Mouse (Mus musculus) testis, adult 2 months (tissue): Measurements from ENCODE around the gene Hira. TPM values are rescaled to one million over a fixed set of nuclear protein-coding genes. Genes with fewer than 3 reads are reported as not detected.
"Not testable (repeated sequence)": the region's sequence is repeated elsewhere in the genome, so short reads cannot be mapped to it uniquely, and the experiment has no call there.

ENCODE experiments used
- H3K27ac ChIP-seq: fragments of 200-500 bp; 2 replicates; pipeline ENCODE4 v1.5.1; 2012; ENCODE audit warnings: low read depth, low read length; ENCODE audit not compliant: control insufficient read depth, insufficient read depth
- H3K27me3 ChIP-seq: fragments of 200-500 bp; 2 replicates; pipeline ENCODE4 v1.6.1; 2012; ENCODE audit warnings: mild to moderate bottlenecking, low read length, moderate library complexity; ENCODE audit not compliant: control insufficient read depth, insufficient read depth
- H3K36me3 ChIP-seq: fragments of 200-500 bp; 2 replicates; pipeline ENCODE4 v1.6.1; 2012; ENCODE audit warnings: mild to moderate bottlenecking, low read length; ENCODE audit not compliant: control insufficient read depth, insufficient read depth
- H3K4me1 ChIP-seq: fragments of 200-500 bp; 2 replicates; pipeline ENCODE4 v1.6.1; 2012; ENCODE audit warnings: low read length; ENCODE audit not compliant: control insufficient read depth, insufficient read depth
- H3K4me3 ChIP-seq: fragments of 200-500 bp; 2 replicates; pipeline ENCODE4 v1.5.1; 2012; ENCODE audit warnings: low read depth, mild to moderate bottlenecking, low read length, moderate library complexity, mixed read lengths; ENCODE audit not compliant: control insufficient read depth
- CTCF ChIP-seq: fragments of 200-500 bp; IDR thresholded peaks from 2 replicates; pipeline ENCODE4 v1.5.1; 2012; ENCODE audit warnings: low read depth, mild to moderate bottlenecking, inconsistent platforms, low read length, moderate library complexity; ENCODE audit not compliant: control insufficient read depth, insufficient read depth, insufficient replicate concordance
- POLR2A ChIP-seq: fragments of 200-500 bp; IDR thresholded peaks from 2 replicates; pipeline ENCODE4 v1.6.1; 2012; ENCODE audit warnings: low read depth, mild to moderate bottlenecking, inconsistent platforms, low read length, moderate library complexity; ENCODE audit not compliant: control insufficient read depth
- polyA plus RNA-seq: library from polyadenylated mRNA; depleted of rRNA; stranded (reverse); fragments of >200 nt; gene quantifications from 2 replicates; pipeline ENCODE4 v1.2.3, GENCODE M21; 2012

Hira gene
- polyA plus RNA-seq, 1 experiment, result 16.5 TPM

DNA sequence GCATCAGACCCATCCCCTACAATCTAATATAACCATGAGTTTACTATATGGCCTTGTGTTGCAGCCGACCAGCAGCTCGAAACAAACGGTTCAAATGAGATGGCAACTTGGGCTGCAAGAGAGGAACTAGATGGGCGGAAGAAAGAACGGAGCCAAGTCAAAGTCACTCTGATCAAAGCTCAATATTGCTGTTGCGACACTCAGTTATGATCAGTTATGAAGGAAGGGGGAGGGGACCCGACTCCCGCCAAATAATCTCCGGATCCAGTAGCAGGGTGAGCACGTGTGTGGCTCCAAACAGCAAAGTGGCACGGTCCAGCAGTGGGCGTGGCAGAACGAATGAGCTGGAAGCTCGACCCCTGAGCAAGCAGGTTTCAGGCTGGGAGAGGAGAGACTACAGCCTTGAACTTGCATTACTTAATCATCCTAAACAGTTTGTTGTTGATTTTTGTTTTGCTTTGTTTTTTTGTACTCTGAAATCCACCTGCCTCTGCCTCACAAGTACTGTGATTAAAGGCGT is 30.5 kb upstream of the Hira start:
- Histone ChIP-seq H3K27ac (no peak overlapping the region), H3K27me3 (no peaks in the 10 kb centered on the region), H3K4me3 (no peak overlapping the region), H3K4me1 (no peaks in the 10 kb centered on the region), H3K36me3 (no peaks in the 10 kb centered on the region)
- TF ChIP-seq POLR2A (no peak), CTCF (no peak)

DNA sequence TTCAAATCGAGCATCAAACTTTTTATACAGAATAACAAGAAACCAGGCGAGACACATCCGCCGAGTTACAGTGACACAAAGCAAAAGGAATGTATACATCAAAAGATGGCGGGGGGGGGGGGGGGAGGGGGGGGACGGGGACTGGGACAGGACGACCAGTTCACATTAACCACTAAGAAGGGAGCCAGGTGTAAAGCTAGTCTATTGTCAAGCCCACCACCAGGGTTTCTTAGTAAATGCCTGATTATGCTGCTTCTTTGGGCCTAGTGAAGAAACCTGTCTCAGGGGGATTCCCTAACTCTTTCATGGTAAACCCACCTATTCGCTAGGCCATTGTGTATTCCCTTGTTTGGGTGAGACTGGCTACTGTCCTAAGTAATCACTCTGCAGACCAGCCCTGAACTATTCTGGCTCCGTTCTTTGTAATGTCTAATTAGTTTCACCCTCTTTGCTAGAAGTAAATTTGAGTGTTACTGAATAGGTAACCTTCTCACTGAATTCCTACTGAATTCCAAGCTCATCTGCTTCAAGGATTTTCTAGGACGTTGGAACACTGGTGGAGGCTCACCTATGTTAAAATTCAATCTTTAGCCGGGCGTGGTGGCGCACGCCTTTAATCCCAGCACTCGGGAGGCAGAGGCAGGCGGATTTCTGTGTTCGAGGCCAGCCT is 27.2 kb upstream of the Hira start:
- H3K27ac ChIP-seq, H3K4me3 ChIP-seq, H3K4me1 ChIP-seq, H3K27me3 ChIP-seq, H3K36me3 ChIP-seq: not testable (repeated sequence)

DNA sequence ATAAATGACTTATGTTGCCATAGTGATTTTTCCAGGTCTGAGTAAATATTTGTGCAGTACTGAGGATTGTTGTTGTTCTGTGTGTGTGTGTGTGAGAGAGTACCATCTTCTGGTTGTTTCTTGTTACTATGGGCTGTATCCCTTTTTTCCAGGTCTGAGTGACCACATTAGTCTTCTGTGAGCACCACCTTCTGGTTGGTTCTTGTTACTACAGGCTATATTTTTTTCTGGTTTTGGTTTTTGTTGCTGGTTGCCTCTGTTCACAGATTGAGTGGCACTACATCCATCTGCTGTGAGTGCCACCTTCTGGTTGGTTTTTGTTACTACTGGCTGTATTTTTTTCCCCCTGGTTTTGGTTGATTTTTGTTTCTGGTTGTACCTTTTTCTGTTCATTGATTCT is 18.3 kb upstream of the Hira start:
- Histone ChIP-seq H3K27ac (no peak overlapping the region), H3K27me3 (no peaks in the 10 kb centered on the region), H3K36me3 (no peaks in the 10 kb centered on the region), H3K4me1 (no peaks in the 10 kb centered on the region), H3K4me3 (no peak overlapping the region)
- TF ChIP-seq CTCF (no peak), POLR2A (no peak)

DNA sequence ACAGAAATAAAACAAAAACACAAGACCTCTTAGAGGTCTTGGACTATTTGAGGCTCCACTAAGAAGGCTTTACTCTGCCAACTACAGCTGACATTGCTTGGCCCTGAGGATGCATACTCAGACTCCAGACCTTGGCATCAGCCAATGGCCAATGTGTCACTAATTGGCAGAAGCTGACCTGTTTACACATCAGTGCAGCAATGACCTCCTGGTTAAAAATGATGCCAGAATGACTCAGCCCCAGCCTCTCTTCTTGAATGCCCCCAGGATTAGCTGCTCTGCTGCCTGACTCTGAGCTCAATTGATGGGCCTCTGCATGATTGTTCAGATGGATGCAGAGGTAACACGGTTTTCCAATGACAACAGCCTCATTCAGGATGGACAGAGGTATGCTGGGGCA is 16.7 kb upstream of the Hira start:
- no peak overlapping the region for H3K4me3 ChIP-seq
- no peaks in the 10 kb centered on the region for H3K4me1 ChIP-seq
- H3K36me3 ChIP-seq, result no peaks in the 10 kb centered on the region
- no peak overlapping the region for H3K27ac ChIP-seq
- TF ChIP-seq CTCF (no peak), POLR2A (no peak)
- no peaks in the 10 kb centered on the region for H3K27me3 ChIP-seq

DNA sequence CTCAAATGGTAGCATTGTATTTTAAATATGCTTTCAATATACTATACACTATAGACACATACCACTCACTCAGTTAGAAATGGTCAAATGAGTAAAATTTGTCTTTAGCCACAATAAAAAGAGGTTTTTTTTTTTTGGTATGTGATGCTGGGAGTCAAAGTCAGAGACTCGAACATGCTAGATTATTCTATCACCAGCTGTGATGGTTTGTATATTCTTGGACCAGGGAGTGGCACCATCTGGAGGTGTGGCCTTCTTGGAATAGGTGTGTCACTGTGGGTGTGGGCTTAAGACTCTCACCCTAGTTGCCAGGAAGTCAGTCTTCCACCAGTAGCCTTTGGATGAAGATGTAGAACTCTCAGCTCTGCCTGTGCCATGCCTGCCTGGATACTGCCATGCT is 6.3 kb upstream of the Hira start:
- not testable (repeated sequence) for H3K27me3 ChIP-seq, H3K27ac ChIP-seq, H3K36me3 ChIP-seq, H3K4me1 ChIP-seq, H3K4me3 ChIP-seq

DNA sequence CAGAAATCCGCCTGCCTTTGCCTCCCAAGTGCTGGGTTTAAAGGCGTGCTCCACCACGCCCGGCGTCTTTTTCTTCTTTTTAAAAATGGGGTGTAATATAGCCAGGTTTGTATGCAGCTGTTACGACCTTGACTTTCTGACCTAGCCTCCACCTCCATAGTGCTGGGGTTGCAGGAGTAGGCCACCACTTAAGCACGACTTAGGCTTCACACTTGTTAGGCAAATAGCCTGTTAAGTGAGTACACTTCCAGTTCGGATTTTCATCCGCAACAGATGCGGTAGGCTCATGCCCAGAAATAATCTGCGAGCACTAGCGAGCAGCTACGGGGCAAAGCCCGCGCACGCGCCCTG is 771 bp upstream of the Hira start:
- Histone ChIP-seq H3K27me3 (no peaks in the 10 kb centered on the region), H3K36me3 (no peaks in the 10 kb centered on the region; the same call in 1 of the 2 replicates)
- TF ChIP-seq POLR2A (no peak), CTCF (no peak)

DNA sequence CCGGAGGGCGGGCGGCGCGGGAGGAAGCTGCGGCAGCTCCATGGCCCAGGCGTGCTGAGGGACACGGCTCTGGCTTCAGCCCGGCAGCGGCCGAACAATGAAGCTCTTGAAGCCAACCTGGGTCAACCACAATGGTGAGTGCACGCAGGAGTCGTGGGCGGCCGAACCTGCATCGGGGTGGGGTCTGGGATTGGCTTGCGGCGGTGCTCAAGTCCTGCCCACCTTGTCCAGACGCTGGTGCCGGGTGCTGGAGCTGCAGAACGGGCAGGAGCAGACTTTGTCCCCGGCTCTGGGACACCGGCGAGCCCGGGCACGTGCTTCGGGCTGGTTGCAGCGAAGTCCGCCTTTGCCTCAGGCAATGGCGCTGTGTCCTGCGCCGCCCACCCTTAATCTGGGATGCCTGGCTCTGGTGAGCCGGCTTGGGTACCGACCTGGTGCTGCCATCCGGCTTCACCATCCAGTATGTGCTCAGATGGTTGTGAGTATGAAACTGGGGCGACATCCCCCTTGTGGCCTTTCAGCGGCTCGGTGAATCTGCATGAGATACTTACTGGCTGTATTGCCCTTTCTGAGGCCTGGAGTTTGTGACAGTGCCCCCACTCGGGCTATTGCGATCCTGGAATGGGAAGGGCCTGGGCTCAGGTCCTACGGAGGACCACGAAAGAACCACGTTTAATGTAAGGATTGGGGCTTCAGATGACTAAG is 701 bp downstream of the Hira start:
- Histone ChIP-seq H3K36me3 (no peaks in the 10 kb centered on the region; the same call in 1 of the 2 replicates), H3K4me3 (peak overlapping the region; percentile 95), H3K27me3 (no peaks in the 10 kb centered on the region), H3K27ac (peak overlapping the region; percentile 65), H3K4me1 (peaks cover 6% of the 10 kb centered on the region)
- no peak for TF ChIP-seq CTCF
- no peak for TF ChIP-seq POLR2A

More for the DNA sequence above, 771 bp upstream of the Hira start:
- Histone ChIP-seq H3K4me3 (peak overlapping the region; percentile 95), H3K27ac (peak overlapping the region; percentile 23), H3K4me1 (peaks cover 6% of the 10 kb centered on the region)
